Mouse (Mus musculus): ENCODE data around the gene Apba1. TPM values are rescaled to one million over a fixed set of nuclear protein-coding genes. Genes with fewer than 3 reads are reported as not detected.
A peak's percentile ranks its signal among the peaks of the same experiment; 100 is the strongest.

The Apba1 gene
- total RNA-seq, 1 experiment from 2014 or later = 1.1 TPM

- ATAC-seq (replicated peaks in 1 of 2; ENCODE audit: insufficient read depth in 1 of 2, low FRiP score in 2 of 2, low TSS enrichment in 1 of 2, low read depth in 1 of 2, poor library complexity in 2 of 2, severe bottlenecking in 2 of 2) = no peak
Measured at GRCm38 (mm10) chr19:23858091-23858490, 99.4 kb downstream of the Apba1 start.

- ATAC-seq (replicated peaks in 1 of 2; ENCODE audit: insufficient read depth in 1 of 2, low FRiP score in 2 of 2, low TSS enrichment in 1 of 2, low read depth in 1 of 2, poor library complexity in 2 of 2, severe bottlenecking in 2 of 2) = no peak
Measured at GRCm38 (mm10) chr19:23858781-23859180, 100.1 kb downstream of the Apba1 start.

- no peak for ATAC-seq (replicated peaks in 1 of 2; ENCODE audit: insufficient read depth in 1 of 2, low FRiP score in 2 of 2, low TSS enrichment in 1 of 2, low read depth in 1 of 2, poor library complexity in 2 of 2, severe bottlenecking in 2 of 2)
Measured at GRCm38 (mm10) chr19:23860151-23860820, 101.6 kb downstream of the Apba1 start.

GRCm38 (mm10) chr19:23862736-23863135, 104.0 kb downstream of the Apba1 start:
- no peak for ATAC-seq (replicated peaks in 1 of 2; ENCODE audit: insufficient read depth in 1 of 2, low FRiP score in 2 of 2, low TSS enrichment in 1 of 2, low read depth in 1 of 2, poor library complexity in 2 of 2, severe bottlenecking in 2 of 2)

- ATAC-seq (replicated peaks in 1 of 2; ENCODE audit: insufficient read depth in 1 of 2, low FRiP score in 2 of 2, low TSS enrichment in 1 of 2, low read depth in 1 of 2, poor library complexity in 2 of 2, severe bottlenecking in 2 of 2) = no peak
Measured at GRCm38 (mm10) chr19:23863959-23864358, 105.3 kb downstream of the Apba1 start.

GRCm38 (mm10) chr19:23866045-23866444, 107.4 kb downstream of the Apba1 start:
- ATAC-seq (replicated peaks in 1 of 2; ENCODE audit: insufficient read depth in 1 of 2, low FRiP score in 2 of 2, low TSS enrichment in 1 of 2, low read depth in 1 of 2, poor library complexity in 2 of 2, severe bottlenecking in 2 of 2) = no peak

- ATAC-seq (replicated peaks in 1 of 2; ENCODE audit: insufficient read depth in 1 of 2, low FRiP score in 2 of 2, low TSS enrichment in 1 of 2, low read depth in 1 of 2, poor library complexity in 2 of 2, severe bottlenecking in 2 of 2) = no peak
Measured at GRCm38 (mm10) chr19:23867052-23867451, 108.4 kb downstream of the Apba1 start.

- no peak for ATAC-seq (replicated peaks in 1 of 2; ENCODE audit: insufficient read depth in 1 of 2, low FRiP score in 2 of 2, low TSS enrichment in 1 of 2, low read depth in 1 of 2, poor library complexity in 2 of 2, severe bottlenecking in 2 of 2)
Measured at GRCm38 (mm10) chr19:23867589-23867988, 108.9 kb downstream of the Apba1 start.

- no peak for ATAC-seq (replicated peaks in 1 of 2; ENCODE audit: insufficient read depth in 1 of 2, low FRiP score in 2 of 2, low TSS enrichment in 1 of 2, low read depth in 1 of 2, poor library complexity in 2 of 2, severe bottlenecking in 2 of 2)
Measured at GRCm38 (mm10) chr19:23874502-23874901, 115.8 kb downstream of the Apba1 start.

- no peak for ATAC-seq (replicated peaks in 1 of 2; ENCODE audit: insufficient read depth in 1 of 2, low FRiP score in 2 of 2, low TSS enrichment in 1 of 2, low read depth in 1 of 2, poor library complexity in 2 of 2, severe bottlenecking in 2 of 2)
Measured at GRCm38 (mm10) chr19:23875819-23876218, 117.1 kb downstream of the Apba1 start.

GRCm38 (mm10) chr19:23879862-23880261, 121.2 kb downstream of the Apba1 start:
- no peak for ATAC-seq (replicated peaks in 1 of 2; ENCODE audit: insufficient read depth in 1 of 2, low FRiP score in 2 of 2, low TSS enrichment in 1 of 2, low read depth in 1 of 2, poor library complexity in 2 of 2, severe bottlenecking in 2 of 2)

GRCm38 (mm10) chr19:23886169-23886568, 127.5 kb downstream of the Apba1 start:
- no peak for ATAC-seq (replicated peaks in 1 of 2; ENCODE audit: insufficient read depth in 1 of 2, low FRiP score in 2 of 2, low TSS enrichment in 1 of 2, low read depth in 1 of 2, poor library complexity in 2 of 2, severe bottlenecking in 2 of 2)

- no peak for ATAC-seq (replicated peaks in 1 of 2; ENCODE audit: insufficient read depth in 1 of 2, low FRiP score in 2 of 2, low TSS enrichment in 1 of 2, low read depth in 1 of 2, poor library complexity in 2 of 2, severe bottlenecking in 2 of 2)
Measured at GRCm38 (mm10) chr19:23891421-23891820, 132.7 kb downstream of the Apba1 start.

- ATAC-seq (replicated peaks in 1 of 2; ENCODE audit: insufficient read depth in 1 of 2, low FRiP score in 2 of 2, low TSS enrichment in 1 of 2, low read depth in 1 of 2, poor library complexity in 2 of 2, severe bottlenecking in 2 of 2) = no peak
Measured at GRCm38 (mm10) chr19:23892633-23893032, 133.9 kb downstream of the Apba1 start.

- peak in 1 of 2 experiments; percentile 26; a peak in 1 of 4 replicates for ATAC-seq (replicated peaks in 1 of 2; ENCODE audit: insufficient read depth in 1 of 2, low FRiP score in 2 of 2, low TSS enrichment in 1 of 2, low read depth in 1 of 2, poor library complexity in 2 of 2, severe bottlenecking in 2 of 2)
Measured at GRCm38 (mm10) chr19:23893093-23893889, 134.6 kb downstream of the Apba1 start.

- ATAC-seq (replicated peaks in 1 of 2; ENCODE audit: insufficient read depth in 1 of 2, low FRiP score in 2 of 2, low TSS enrichment in 1 of 2, low read depth in 1 of 2, poor library complexity in 2 of 2, severe bottlenecking in 2 of 2) = no peak
Measured at GRCm38 (mm10) chr19:23893946-23894345, 135.3 kb downstream of the Apba1 start.

- ATAC-seq (replicated peaks in 1 of 2; ENCODE audit: insufficient read depth in 1 of 2, low FRiP score in 2 of 2, low TSS enrichment in 1 of 2, low read depth in 1 of 2, poor library complexity in 2 of 2, severe bottlenecking in 2 of 2) = no peak
Measured at GRCm38 (mm10) chr19:23894822-23895221, 136.1 kb downstream of the Apba1 start.

- 0 out of 4 replicates have a peak, but pooled peaks have one; percentile 23 to 25 for ATAC-seq (replicated peaks in 1 of 2; ENCODE audit: insufficient read depth in 1 of 2, low FRiP score in 2 of 2, low TSS enrichment in 1 of 2, low read depth in 1 of 2, poor library complexity in 2 of 2, severe bottlenecking in 2 of 2)
Measured at GRCm38 (mm10) chr19:23896915-23897314, 138.2 kb downstream of the Apba1 start.

All from hematopoietic stem cell, adult 5-6 weeks (primary cell).